Mouse (Mus musculus) ES-Bruce4 (cell line): ENCODE measurements around the gene Tnip1.

Experiments used
- CTCF ChIP-seq: IDR thresholded peaks from one replicate; pipeline ENCODE4 v1.8.1; 2011; ENCODE audit warnings: low read depth, low read length
- EP300 ChIP-seq: IDR thresholded peaks from 2 replicates; pipeline ENCODE4 v1.6.1; 2011; ENCODE audit warnings: low read depth, low read length; ENCODE audit not compliant: insufficient read depth

- TF ChIP-seq CTCF, result no peak
- TF ChIP-seq EP300, result no peak
These were observed 27.2 kb upstream of the Tnip1 start for GRCm38 (mm10) chr11:54989920-54990319.
